Mouse (Mus musculus): ENCODE data around the gene Thtpa. TPM values are rescaled to one million over a fixed set of nuclear protein-coding genes. Genes with fewer than 3 reads are reported as not detected.
A peak's percentile ranks its signal among the peaks of the same experiment; 100 is the strongest.

Gene Thtpa
- 14.6 and 15.4 TPM in 2 replicates for total RNA-seq (2014; rRNA removed)
- polyA plus RNA-seq (2012; rRNA removed): 8.7 and 10.9 TPM in 2 replicates

DNA sequence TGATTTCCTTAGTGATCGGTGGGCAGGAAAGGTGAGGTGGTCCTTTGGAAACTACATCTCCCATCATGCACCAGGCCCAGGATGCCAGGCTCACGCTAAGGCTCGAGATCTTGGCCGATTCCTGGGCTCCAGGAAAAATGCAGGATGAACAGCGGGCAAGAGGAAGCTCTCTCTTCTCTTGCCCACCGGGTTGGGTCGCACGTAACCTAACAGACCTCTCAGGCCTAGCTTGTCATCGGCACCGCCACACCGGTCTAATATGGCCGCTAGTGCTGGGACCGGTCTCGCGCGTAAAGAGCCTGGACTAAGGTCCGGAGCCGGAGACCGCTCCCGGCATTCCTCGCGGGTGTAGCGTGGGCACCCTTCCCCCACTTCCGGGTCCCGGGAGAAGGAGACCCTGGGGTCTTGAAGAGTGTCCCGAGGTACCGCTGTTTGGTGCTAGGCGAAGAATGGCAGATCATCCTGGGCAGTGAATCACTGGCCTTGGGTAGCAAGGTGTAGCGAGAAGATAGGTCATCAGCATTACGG lies at the start of gene Thtpa:
Thtpa (plus strand) TSS at position 81 of the 528 bp plus-strand sequence.
- peak; percentile 72 for DNase-seq (ENCODE audit: extremely low read depth, low read depth, low spot score)
- H3K4me1 ChIP-seq (ENCODE audit: control insufficient read depth, insufficient read depth, low read length): peaks cover 15% of the 10 kb centered on the region
- under 1% methylated on average over 30 of the region's 30 CpGs for WGBS
- TF ChIP-seq POLR2A (IDR thresholded peaks at IDR 0.05; ENCODE audit: extremely low read depth, insufficient read depth, low read length): peak; percentile 56; the same call in 1 of the 2 replicates
- TF ChIP-seq CTCF (IDR thresholded peaks at IDR 0.05; ENCODE audit: low read depth, low read length): no peak
- no peaks in the 10 kb centered on the region for H3K27me3 ChIP-seq (ENCODE audit: control insufficient read depth, insufficient read depth, low read length)
- H3K9ac ChIP-seq (ENCODE audit: low read depth, low read length): peak within 1 kb of the TSS; percentile 73
- H3K27ac ChIP-seq (replicated peaks; ENCODE audit: insufficient read depth, low read depth, low read length): peak within 1 kb of the TSS; percentile 90
- H3K4me3 ChIP-seq (ENCODE audit: insufficient read depth, low read depth, low read length): peak within 1 kb of the TSS; percentile 81
- H3K79me2 ChIP-seq (ENCODE audit: control insufficient read depth, insufficient read depth, low read length): peaks cover 3% of the 10 kb centered on the region; the same call in 1 of the 2 replicates
- peaks cover 4% of the 10 kb centered on the region; the same call in 1 of the 2 replicates for H3K36me3 ChIP-seq (ENCODE audit: control insufficient read depth, insufficient read depth, low read length)

DNA sequence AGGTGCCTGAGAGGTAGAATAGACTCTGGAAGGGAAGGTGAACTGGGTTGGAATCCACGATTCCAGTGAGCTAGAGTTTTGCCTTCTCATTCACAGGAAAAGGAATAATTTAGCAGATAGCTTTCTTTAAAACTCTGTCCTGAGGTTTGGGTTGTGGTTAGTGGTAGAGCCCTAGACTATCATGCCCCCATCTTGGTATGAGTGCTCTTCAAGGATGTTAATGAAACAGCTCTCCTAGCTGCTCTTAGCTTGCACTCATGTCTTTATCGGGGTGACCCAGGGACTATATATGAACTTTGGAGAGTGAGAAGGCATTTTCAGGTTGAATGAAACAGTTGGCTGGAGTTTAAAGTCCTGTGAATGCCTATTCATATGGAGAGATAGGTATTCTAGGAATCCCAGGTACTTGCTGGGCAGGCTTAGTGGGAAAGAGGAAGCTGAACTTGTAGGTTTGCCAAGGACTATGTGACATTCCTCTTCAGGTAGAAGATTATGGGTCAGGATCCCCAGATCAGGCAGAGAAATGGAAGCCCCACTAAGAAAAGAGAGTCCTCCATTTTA lies 46.5 kb upstream of the Thtpa start:
- 81% methylated on average over 2 of the region's 2 CpGs for WGBS
- TF ChIP-seq CTCF (IDR thresholded peaks at IDR 0.05; ENCODE audit: low read depth, low read length) (no peak), POLR2A (IDR thresholded peaks at IDR 0.05; ENCODE audit: extremely low read depth, insufficient read depth, low read length) (no peak)
- H3K79me2 ChIP-seq (ENCODE audit: control insufficient read depth, insufficient read depth, low read length): no peaks in the 10 kb centered on the region
- no peaks in the 10 kb centered on the region for H3K27me3 ChIP-seq (ENCODE audit: control insufficient read depth, insufficient read depth, low read length)
- no peak overlapping the region for H3K27ac ChIP-seq (replicated peaks; ENCODE audit: insufficient read depth, low read depth, low read length)
- no peaks in the 10 kb centered on the region for H3K36me3 ChIP-seq (ENCODE audit: control insufficient read depth, insufficient read depth, low read length)
- no peak overlapping the region for H3K4me3 ChIP-seq (ENCODE audit: insufficient read depth, low read depth, low read length)
- no peak for DNase-seq (ENCODE audit: extremely low read depth, low read depth, low spot score)
- no peaks in the 10 kb centered on the region for H3K4me1 ChIP-seq (ENCODE audit: control insufficient read depth, insufficient read depth, low read length)
- H3K9ac ChIP-seq (ENCODE audit: low read depth, low read length): no peak overlapping the region

DNA sequence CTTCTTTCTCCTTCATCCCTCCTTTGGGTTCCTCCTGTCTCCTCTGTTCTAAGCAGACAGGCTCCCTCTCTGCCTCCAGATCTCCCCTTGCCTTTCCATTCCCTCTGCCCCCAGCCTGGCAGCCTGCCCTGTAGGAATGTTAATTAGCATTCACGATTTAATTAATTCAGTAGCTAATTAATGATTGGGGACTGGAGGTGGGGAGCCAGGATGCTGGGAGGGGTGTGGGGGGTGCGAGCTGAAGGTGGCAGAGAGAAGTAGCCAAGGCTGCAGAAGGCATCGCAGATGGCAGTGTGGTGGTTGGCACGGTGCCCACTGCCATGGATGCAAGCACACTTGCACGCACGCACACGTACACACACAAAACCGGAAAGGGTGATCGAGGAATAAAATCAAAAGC lies 42.1 kb upstream of the Thtpa start:
- WGBS: 79% methylated on average over 9 of the region's 9 CpGs
- Histone ChIP-seq H3K4me1 (ENCODE audit: control insufficient read depth, insufficient read depth, low read length) (no peaks in the 10 kb centered on the region), H3K4me3 (ENCODE audit: insufficient read depth, low read depth, low read length) (no peak overlapping the region), H3K9ac (ENCODE audit: low read depth, low read length) (no peak overlapping the region), H3K36me3 (ENCODE audit: control insufficient read depth, insufficient read depth, low read length) (no peaks in the 10 kb centered on the region), H3K27me3 (ENCODE audit: control insufficient read depth, insufficient read depth, low read length) (no peaks in the 10 kb centered on the region), H3K27ac (replicated peaks; ENCODE audit: insufficient read depth, low read depth, low read length) (no peak overlapping the region), H3K79me2 (ENCODE audit: control insufficient read depth, insufficient read depth, low read length) (no peaks in the 10 kb centered on the region)
- TF ChIP-seq CTCF (IDR thresholded peaks at IDR 0.05; ENCODE audit: low read depth, low read length) (no peak), POLR2A (IDR thresholded peaks at IDR 0.05; ENCODE audit: extremely low read depth, insufficient read depth, low read length) (no peak)
- no peak for DNase-seq (ENCODE audit: extremely low read depth, low read depth, low spot score)

DNA sequence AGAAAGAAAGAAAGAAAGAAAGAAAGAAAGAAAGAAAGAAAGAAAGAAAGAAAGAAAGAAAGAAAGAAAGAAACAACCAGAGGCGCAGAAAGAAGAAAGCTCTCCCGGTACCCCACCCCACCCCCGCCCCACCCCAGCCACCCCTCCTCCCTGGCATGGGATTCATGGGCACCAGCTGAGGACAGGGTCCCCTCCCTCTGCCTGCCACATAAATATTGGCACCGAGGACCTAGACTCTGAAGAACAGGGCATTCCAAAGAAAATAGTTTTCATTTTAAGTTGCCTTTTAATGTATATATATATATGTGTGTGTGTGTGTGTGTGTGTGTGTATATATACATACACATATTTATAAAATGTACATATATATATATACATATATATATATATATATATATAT lies 41.5 kb upstream of the Thtpa start:
- no peak overlapping the region for H3K9ac ChIP-seq (ENCODE audit: low read depth, low read length)
- 91% methylated on average over 4 of the region's 4 CpGs for WGBS
- no peaks in the 10 kb centered on the region for H3K27me3 ChIP-seq (ENCODE audit: control insufficient read depth, insufficient read depth, low read length)
- H3K36me3 ChIP-seq (ENCODE audit: control insufficient read depth, insufficient read depth, low read length): no peaks in the 10 kb centered on the region
- H3K79me2 ChIP-seq (ENCODE audit: control insufficient read depth, insufficient read depth, low read length): no peaks in the 10 kb centered on the region
- no peak for DNase-seq (ENCODE audit: extremely low read depth, low read depth, low spot score)
- TF ChIP-seq POLR2A (IDR thresholded peaks at IDR 0.05; ENCODE audit: extremely low read depth, insufficient read depth, low read length): no peak
- TF ChIP-seq CTCF (IDR thresholded peaks at IDR 0.05; ENCODE audit: low read depth, low read length): no peak
- H3K27ac ChIP-seq (replicated peaks; ENCODE audit: insufficient read depth, low read depth, low read length): no peak overlapping the region
- no peaks in the 10 kb centered on the region for H3K4me1 ChIP-seq (ENCODE audit: control insufficient read depth, insufficient read depth, low read length)
- H3K4me3 ChIP-seq (ENCODE audit: insufficient read depth, low read depth, low read length): no peak overlapping the region

DNA sequence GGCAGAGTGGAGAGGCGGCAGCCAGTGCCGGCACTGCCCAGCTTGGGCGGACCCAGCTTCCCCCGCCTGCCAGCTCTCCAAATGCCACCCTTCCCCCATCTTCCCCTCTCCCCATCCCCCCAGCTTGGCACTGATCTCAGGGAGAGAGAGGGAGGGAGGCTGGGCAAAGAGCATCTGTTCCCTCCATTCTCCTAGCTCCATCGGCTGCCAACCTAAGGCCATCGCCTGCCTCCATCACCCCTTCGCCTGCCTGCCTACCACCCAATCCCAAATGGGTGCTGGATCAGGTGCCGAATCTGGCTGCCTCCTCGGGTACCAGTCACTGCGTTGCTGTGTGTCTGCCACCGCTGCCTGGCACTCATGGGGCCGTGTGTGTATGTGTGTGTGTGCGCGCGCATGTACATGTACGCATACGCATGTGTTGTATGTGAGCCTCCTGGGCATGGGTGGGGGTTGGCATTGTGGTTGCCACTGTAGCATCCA lies 40.8 kb upstream of the Thtpa start:
- H3K9ac ChIP-seq (ENCODE audit: low read depth, low read length): no peak overlapping the region
- no peak overlapping the region for H3K4me3 ChIP-seq (ENCODE audit: insufficient read depth, low read depth, low read length)
- TF ChIP-seq CTCF (IDR thresholded peaks at IDR 0.05; ENCODE audit: low read depth, low read length) (no peak), POLR2A (IDR thresholded peaks at IDR 0.05; ENCODE audit: extremely low read depth, insufficient read depth, low read length) (no peak)
- WGBS: 86% methylated on average over 16 of the region's 17 CpGs
- H3K79me2 ChIP-seq (ENCODE audit: control insufficient read depth, insufficient read depth, low read length): no peaks in the 10 kb centered on the region
- H3K27ac ChIP-seq (replicated peaks; ENCODE audit: insufficient read depth, low read depth, low read length): no peak overlapping the region
- DNase-seq (ENCODE audit: extremely low read depth, low read depth, low spot score): no peak
- no peaks in the 10 kb centered on the region for H3K27me3 ChIP-seq (ENCODE audit: control insufficient read depth, insufficient read depth, low read length)
- no peaks in the 10 kb centered on the region for H3K36me3 ChIP-seq (ENCODE audit: control insufficient read depth, insufficient read depth, low read length)
- H3K4me1 ChIP-seq (ENCODE audit: control insufficient read depth, insufficient read depth, low read length): no peaks in the 10 kb centered on the region

DNA sequence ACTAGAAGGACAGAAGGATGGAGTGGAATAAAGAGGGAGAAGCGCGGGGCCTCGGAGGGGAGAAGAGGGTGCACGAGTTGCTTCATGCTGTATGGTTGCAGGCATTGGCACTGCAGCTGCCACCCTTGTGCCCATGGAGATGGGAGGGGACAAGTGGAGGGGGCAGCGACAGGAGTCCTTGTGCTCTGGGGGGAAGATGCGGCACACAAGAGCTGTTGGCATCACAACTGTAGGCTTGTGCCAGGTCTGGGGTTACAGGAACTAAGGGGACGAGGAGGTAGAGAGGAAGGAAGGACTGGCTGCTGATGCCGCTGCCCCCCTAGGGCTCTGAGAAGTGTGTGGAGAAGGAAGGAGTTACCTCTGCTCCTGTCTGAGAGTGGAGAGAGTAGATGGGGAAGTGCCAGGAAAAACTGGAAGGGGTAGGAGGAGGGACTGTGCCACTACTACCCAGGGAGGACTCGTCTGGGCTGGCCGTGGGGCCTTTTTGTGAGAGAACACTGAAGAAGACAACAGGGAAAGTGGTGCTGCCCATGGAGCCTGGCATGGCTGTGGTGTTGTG lies 40.3 kb upstream of the Thtpa start:
- DNase-seq (ENCODE audit: extremely low read depth, low read depth, low spot score): no peak
- no peaks in the 10 kb centered on the region for H3K79me2 ChIP-seq (ENCODE audit: control insufficient read depth, insufficient read depth, low read length)
- no peak overlapping the region for H3K27ac ChIP-seq (replicated peaks; ENCODE audit: insufficient read depth, low read depth, low read length)
- no peak for TF ChIP-seq POLR2A (IDR thresholded peaks at IDR 0.05; ENCODE audit: extremely low read depth, insufficient read depth, low read length)
- TF ChIP-seq CTCF (IDR thresholded peaks at IDR 0.05; ENCODE audit: low read depth, low read length): no peak
- no peaks in the 10 kb centered on the region for H3K27me3 ChIP-seq (ENCODE audit: control insufficient read depth, insufficient read depth, low read length)
- no peak overlapping the region for H3K4me3 ChIP-seq (ENCODE audit: insufficient read depth, low read depth, low read length)
- H3K36me3 ChIP-seq (ENCODE audit: control insufficient read depth, insufficient read depth, low read length): no peaks in the 10 kb centered on the region
- no peak overlapping the region for H3K9ac ChIP-seq (ENCODE audit: low read depth, low read length)
- no peaks in the 10 kb centered on the region for H3K4me1 ChIP-seq (ENCODE audit: control insufficient read depth, insufficient read depth, low read length)
- 82% methylated on average over 10 of the region's 10 CpGs for WGBS
